Mouse (Mus musculus): ENCODE data around the gene Grin2b.
"Not testable (repeated sequence)": the region's sequence is repeated elsewhere in the genome, so short reads cannot be mapped to it uniquely, and the experiment has no call there.

Gene Grin2b

DNA sequence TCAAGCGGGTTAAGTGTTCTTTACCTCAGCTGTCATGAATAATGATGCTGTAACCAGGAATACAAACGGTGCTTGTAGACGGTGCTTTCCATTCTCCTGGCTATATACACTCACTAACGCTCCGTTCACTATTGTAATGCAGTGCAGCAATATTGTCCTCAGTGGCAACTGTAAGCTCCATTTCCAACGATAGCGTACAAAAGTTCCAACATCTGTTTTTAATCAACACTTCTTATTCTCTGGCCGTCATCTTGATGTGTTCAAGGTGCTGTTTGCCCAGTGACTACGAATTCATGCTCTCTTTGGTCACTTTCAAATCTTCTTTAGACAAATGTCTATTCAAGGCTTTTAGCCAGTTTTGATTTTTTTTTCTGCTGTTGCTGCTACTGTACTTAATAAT, 480.8 kb downstream of the Grin2b start:
- DNase-seq (ENCODE audit: low spot score in 2 of 2): no peak

DNA sequence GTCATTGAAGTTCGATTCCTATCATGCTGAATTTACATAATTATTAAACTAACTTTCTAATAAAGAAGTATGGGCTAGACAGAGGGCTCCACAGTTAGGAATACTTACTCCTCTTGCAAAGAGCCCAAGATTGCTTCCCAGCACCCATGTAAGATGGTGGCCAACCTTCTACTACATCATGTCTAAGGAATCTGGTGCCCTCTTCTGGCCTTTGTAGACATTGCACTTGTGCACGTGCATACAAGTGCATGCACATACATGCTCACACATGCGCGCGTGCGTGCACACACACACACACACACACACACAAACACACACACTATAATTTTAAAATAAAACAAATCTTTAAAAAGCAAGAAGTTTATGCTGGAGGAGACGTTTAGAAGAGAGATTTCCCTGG, 481.8 kb downstream of the Grin2b start:
- DNase-seq (ENCODE audit: low spot score in 2 of 2): no peak

DNA sequence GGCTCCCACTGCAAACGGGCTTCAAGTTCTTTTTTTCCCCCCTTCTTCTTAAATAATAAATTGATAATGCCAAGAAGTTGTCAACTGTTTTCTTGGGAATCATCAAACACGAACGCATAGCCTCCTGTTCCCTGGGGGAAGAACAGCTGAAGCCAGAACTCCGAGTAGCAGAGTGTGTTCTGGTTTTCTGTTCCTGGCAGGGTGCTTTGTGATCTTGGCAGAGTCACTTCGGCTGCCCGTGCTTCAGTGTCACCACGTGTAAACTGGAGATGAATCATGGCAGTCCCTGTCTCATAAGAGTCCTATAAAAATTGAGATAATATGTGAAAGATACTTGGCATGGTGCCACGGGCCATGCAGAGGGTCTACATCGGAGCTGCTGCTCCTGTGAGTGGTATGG, 485.4 kb downstream of the Grin2b start:
- DNase-seq (ENCODE audit: low spot score in 2 of 2): no peak

GRCm38 (mm10) chr6:135684206-135684605, 489.1 kb downstream of the Grin2b start:
- no peak for DNase-seq (ENCODE audit: low spot score in 2 of 2)

- DNase-seq (ENCODE audit: low spot score in 2 of 2): not testable (repeated sequence)
Observed at GRCm38 (mm10) chr6:135681423-135681822, 491.9 kb downstream of the Grin2b start.

DNA sequence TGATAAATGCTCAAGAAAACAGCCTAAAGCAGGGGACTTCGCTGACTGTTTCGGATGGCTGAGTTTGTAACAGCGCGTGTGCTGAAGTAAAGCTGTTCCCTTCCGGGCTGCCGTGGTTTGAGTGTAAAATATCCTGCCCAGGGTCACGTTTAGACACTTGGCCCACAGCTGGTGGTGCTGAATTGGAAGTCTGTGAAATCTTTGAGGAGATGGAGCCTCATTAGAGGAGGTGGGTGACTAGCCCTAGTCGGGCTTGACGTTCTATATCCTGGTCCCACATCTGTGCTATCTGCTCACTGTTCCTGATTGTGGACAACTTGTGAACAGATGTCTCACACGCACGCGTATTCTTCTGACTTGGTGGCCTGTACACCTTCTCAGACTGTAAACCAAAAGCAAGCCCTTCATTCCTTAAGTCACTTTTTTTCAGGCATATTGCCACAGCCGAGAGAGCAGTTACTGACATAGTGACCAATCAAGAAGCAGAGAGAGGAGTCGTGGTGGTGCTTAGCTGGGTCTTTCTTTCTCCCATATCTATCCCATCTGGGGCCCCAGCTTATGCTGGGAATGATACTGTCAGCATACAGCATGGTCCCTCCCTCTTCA, 493.1 kb downstream of the Grin2b start:
- no peak for DNase-seq (ENCODE audit: low spot score in 2 of 2)

DNA sequence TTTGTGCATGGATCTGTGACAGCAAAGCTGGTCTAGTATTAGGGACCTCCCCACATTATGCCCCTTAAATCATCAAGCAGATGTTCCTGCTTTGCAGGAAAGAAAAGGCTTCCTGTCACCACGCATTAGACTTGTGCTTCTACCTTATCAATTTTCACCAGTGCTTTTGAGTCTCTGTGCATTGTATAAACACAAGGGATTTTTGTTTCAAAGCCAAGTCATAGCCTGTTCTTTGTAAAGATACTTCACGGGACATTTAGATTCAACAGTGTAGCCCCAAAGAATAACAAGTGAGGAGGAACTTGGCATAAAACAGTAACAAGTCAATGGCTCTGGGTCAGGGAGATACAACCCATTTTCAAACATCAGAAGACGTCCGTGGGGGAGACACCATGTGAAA, 498.9 kb downstream of the Grin2b start:
- DNase-seq (ENCODE audit: low spot score in 2 of 2): no peak

- no peak for DNase-seq (ENCODE audit: low spot score in 2 of 2)
Observed at GRCm38 (mm10) chr6:135672003-135672402, 501.3 kb downstream of the Grin2b start.

All from frontal cortex, postnatal 36 days (tissue).